Mouse (Mus musculus) layer of hippocampus, postnatal 10 days (tissue): ENCODE measurements around the gene Rxfp3. TPM values are rescaled to one million over a fixed set of nuclear protein-coding genes. Genes with fewer than 3 reads are reported as not detected.
A peak's percentile ranks its signal among the peaks of the same experiment; 100 is the strongest.

Source experiments
- DNase-seq, 2 experiments: peaks; one replicate each; pipeline ENCODE4 v3.0.0; 2021; ENCODE audit warnings: low spot score in 2 of 2
- long read RNA-seq: library from polyadenylated mRNA; stranded (forward); transcript quantifications from one replicate; pipeline ENCODE4 v2.0.0, GENCODE M21; 2023
- total RNA-seq, 2 experiments: library from RNA; stranded (reverse); gene quantifications; 2 replicates each; pipeline ENCODE4 v1.2.3; 2021

The Rxfp3 gene
- total RNA-seq: 1 to 10 TPM; 5.6 to 6.6 TPM
- long read RNA-seq, full-length matches to known transcripts: 3 of 3 reads
- long read RNA-seq, partial matches to known transcripts: 0 of 3 reads
- long read RNA-seq, other reads (novel, unspliced or antisense): 0 of 3 reads

DNA sequence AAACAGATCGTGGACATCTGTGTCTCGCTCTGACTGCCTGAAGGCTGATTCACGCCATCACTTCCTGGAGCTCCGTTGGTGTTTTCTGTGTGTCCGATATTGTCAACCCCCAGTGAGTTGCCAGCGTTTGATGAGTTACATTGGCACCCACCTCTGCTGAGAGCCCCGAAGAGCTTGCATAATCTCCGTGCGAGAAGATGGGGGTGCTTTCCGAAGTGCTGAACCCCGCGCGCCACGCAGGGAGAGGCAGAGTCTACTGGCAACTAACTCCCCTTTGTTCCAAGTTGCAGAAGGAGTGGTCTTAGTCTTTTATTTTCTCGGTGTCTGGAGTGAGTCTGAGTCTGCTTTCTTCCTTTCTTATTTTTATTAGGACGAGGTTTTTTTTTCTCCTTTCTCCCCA lies at the start of gene Rxfp3:
Rxfp3 (minus strand) TSS at position 281 of the 400 bp plus-strand sequence.
- peak in 1 of 2 experiments; percentile 7 for DNase-seq

DNA sequence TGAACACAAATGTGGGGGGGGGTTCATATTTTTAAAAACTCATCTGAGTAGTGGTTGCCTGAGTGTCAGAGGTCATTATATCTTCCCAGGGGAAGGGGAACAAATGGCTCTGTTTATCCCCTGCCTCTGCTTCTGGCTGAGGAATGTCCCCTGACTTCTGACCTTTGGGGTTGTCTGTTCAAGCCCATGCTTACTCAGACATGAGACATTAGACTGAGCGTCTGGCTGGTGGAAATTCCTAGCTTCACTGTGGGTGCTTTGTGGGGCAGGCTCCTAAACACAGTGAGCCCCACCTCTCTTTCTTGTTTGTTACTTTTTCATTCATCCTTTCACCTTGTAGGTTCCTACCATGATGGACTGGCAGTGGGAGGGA lies 47.2 kb upstream of the Rxfp3 start:
- no peak for DNase-seq

DNA sequence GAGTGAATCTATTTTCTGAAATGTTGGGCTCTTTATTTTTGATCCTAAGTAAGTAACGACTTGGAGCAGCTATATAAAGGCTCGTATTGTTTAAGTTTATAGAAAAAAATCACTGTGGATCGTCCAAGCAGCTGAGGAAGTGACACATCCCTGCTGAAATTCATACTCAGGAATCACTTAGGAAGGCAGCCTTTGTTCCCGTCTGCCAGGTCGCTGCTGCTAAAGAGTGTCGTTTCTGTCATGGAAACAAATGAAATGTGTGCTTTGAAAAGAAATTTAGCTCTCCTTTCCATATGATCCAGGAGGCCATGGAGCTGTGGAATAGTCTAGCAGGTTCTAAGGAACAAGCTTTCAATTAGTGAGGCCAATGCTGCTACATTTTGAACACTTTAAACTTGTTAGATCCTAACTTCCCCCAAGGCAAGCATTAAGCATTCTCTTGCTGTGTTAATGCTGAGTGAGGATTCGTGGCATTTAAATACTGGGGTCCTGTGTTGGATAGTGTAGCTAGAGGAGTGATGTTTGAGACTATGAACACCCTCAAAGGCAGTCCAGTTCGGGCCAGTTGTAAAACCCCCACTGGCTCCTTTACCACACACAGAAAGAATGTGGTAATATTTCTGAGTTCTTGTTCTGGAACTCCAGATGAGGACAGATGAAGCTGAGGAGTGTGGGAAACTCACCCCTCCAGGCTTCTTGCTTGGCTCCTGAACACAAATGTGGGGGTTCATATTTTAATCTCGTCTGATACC lies 46.6 kb upstream of the Rxfp3 start:
- no peak for DNase-seq

DNA sequence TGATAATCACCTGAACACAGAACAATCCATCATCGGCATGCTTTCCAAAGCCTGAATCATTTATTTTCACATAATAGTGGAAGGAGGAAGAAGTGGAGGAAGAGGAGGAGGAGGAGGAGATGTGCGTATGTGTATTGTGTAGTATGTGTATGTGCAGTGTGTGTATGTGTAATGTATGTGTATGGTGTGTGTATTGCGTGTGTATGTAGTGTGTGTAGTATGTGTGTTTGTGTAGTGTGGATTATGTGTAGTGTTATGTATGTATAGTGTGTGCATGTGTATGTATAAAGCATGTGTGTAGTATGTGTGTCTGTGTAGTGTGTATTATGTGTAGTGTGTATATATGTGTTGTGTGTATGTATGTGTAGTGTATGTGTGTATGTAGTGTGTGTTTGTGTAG lies 45.9 kb upstream of the Rxfp3 start:
- no peak for DNase-seq

DNA sequence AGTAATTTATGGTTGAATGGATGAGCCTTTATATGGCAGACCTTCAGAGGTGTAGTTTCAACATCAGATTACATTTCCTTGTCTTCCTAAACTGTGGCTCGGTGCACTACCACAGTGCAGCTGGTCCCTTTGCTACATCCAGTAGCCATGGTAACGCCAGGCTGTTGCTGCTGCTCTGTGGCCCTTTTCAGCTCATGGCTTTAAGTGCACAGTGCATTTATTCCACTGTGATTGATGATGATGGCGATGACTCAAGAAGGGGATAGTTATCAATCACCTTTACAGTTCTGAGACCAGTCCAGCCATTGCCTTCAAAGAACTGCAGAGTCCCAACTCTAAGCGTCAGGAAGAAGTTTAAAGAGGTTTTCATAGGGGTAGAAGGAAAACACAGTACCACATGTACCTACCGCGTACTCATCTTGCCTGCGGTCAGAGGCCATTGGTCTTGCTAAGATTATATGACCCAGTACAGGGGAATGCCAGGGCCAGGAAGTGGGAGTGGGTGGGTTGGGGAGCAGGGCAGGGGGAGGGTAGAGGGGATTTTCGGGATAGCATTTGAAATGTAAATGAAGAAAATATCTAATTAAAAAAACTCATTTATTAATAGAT lies 45.3 kb upstream of the Rxfp3 start:
- DNase-seq: no peak

DNA sequence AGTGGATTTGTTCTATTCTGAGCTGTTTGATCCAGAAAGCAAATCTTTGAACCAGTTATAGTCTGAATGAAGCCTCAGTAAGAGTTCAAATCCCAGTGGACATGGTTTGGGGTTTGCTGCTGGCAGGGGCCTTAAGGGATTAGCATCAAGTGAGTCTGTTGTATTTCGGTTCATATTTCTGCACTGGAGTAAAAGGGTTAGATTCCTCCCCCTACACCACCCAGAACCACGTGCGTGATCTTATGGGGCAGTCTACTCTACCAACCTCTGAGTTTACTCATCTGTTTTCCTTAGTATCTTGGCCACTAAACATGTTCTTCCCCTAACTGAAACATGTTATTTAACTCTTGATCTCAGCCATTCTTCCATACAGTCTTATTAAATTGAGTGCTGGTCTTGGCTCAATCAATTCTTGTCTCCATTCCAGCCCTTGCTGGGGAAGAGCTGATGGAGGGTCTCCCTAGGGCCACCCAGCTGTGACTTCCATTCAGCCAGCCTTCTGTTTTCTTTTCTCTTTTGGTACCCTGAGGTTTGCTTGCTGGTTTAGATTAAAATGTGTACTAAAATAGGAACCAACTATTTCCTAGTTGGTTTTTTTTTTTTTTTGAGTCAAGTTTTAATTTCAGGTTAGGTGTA lies 38.1 kb upstream of the Rxfp3 start:
- DNase-seq: no peak

DNA sequence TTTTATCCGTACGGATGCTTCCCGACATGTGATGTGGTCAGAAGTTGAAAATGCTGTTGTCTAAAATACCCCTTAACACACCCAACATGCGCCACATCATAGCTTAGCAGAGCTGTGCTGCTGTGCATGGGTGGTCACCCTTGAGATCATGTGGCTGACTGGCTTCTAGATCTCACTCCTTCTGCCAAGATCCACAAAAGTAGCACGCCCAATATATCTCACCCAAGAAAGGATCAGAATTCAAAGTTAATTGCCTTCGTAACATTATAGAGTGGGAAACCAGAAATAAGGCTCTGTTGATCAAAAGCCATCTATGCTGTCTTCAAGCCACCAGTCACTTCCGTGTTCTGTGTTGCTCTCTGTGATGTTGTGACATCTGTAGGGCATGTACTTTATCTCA lies 30.1 kb upstream of the Rxfp3 start:
- DNase-seq: no peak

DNA sequence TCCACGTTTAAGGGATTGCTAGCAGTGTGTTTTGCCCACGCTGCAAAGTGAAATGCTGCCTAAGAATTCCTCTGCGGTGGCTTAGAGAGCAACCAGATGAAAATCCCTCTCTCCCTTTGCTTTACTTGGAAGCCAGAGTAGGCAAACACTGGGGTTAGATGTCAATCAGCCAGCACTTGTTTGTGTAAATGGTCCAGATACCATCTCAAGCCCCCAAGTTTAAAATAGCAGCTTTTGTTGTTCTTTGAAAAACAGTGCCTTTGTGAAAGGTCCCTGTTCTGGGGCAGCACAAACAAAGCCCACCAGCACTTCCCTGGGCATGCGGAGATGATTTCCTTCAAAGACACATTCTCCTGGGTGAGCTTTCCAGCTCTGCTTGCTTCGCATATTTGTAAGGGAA lies 28.5 kb upstream of the Rxfp3 start:
- DNase-seq: no peak

DNA sequence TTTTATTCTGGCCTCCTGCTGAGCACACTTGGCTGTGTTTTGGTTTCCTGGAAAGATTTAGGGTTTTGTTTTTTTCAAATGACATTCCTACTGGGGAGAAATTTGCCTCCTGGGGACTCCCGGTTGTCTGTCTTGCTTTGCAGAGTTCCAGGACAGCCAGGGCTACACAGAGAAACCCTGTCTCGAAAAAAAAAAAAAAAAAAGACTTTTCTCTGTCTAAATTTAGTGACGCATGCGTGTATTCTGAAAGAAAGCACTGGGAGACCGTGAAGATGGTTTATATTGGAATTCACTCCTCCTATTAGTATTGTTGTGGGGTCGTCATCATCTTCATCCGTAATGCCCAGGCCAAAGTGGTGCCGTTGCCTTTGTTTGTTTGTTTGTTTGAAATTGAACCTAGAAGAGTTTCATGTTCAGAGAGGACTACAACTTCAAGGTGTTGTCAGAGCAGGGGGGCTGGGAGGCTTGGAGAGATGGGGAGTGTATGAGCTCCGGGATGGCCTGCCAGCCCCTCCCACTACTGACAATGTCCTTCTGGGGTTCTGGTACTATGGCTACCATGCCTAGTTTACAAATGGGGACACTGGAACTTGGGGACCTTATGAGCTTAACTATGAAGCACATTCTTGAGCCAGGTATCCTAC lies 27.9 kb upstream of the Rxfp3 start:
- no peak for DNase-seq

DNA sequence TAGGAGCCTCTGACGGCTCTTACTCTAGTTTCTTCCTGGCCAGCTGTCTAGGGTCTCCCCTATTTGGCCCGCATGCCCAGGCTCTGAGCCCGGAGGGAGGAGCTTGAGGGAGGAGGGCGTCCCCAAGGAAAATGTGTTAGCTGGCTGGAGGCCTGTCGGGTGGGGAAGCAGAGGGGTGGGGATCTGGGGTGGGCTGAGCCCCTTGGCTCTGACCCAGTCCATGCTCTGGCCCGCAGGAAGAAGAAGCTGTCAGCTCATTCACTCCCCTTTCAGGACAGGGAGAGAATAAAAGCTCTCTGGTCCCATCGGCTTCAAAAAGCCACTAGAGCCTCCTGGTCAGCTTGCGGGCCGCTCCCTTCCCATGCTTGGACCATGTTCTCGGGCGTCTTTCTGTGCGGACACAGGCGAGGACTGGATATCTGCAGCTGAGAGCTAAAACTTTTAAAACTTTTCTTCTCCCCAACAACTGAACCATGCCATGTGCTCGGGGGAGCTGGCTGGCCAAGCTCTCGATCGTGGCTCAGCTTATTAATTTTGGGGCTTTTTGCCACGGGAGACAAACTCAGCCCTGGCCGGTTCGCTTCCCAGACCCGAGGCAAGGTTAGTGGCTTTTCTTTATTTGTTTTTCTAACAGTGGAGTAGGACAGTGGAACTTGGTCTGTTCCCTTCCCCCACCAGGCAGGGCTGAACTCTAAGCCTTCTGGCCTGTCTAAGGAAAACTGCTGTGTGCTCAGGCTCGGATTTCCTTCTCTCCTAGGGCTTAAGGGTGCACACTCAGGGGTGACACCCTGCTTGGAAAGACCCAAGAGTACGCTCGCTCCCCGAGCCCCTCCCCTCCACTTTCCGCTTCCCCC lies 27.0 kb upstream of the Rxfp3 start, which contains the start of gene Adamts12:
Adamts12 (plus strand) TSS at position 233 of the 854 bp plus-strand sequence.
- peak; percentile 12 to 32 for DNase-seq

DNA sequence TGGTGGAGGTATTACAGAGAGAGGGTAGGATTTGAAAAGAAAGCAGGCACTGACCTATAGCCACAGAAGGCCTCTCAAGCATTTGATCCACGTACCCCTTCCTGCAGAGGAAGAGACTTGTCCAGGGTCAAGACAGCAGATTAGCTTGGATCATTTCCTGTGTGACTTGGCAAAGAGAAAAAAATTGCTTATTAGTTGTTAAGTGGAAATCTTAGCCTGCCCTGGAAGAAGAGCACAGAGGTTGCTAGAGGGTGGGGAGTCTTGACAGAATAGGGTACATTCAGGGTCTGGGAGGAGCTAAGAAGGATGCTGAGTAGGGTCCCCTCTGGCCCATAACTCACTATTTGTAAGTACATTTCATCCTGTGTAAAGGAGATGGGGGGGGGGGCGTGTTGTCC lies 26.4 kb upstream of the Rxfp3 start:
- no peak for DNase-seq

DNA sequence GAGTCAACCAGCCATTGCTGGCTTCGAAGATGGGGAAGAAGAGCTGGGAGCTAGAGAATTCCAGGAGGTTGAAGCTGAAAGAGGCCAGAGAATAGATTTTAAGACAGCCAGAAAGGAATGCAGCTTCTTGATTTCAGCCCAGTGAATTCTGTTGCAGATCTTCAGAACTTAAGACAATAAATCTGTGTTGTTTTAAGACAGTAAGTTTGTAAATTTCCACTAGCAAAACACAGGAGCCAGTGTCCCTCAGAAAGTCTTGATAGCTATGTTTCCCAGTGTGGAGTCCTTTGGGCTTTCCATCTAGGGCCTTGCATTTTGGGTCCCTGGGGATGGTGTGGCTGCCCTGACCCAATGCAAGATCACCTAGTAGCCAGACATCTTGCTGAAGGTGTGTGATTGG lies 25.1 kb upstream of the Rxfp3 start:
- no peak for DNase-seq

DNA sequence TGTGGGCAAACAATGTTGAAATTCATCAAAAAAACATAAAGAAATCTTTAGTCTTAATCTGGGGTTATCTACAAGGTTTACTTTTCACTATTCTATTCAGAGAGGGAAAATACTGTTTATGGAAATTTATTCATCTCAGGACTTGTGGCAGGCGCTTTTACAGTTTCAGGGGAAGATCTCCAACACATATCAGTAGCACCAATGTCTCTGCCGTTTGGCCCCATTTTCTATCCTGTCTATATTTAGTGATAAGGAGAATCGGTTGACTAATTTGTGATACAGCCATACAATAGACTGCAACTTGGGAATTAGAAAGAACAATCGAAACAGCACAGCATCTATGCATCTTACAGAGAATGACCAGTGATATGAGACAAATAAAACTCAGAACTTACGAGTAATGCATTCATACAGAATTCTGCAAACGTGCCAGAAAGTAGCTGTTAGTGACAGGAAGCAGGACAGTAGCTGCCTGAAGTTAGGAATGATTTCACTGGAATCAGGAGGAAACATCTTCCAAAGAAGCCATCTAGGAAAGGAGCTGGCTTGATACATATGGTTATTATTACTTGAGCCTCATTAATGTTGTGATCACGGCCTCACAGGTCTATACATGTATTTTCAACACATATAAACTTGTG lies 16.8 kb upstream of the Rxfp3 start:
- DNase-seq: no peak

DNA sequence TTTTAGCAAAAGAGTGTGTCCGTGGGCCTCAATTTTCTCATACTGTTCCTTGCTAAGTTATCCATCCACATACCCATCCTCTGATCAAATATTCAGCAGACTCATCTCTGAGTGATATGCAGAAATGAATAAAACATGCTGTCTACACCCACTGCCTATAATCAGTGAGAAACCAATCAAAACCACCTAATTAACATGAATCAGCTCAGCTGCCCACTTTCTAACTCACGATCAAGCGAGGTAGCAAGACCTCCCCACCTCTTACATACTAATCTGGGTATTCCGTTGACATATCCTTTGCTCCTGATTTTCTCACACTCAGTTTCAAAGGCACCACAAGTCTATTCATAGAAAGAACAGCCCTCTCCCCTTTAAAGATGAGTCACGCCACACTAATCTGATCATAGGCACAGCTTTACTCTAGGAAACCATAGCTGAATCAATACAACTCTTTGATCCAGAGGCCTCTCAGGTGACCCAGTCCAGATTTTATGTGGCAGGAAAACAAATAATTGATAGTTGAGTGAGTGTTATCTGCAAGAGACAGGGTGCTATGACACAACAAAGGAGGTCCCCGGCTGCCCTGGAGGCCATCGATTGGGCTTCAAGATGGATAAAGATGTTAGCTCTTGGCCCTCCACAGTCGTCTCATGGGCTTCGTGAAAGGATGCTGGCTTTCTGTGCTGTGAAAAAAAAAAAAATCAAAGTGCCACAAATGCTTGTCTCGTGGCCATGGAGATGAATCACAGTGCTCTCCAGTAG lies 16.1 kb upstream of the Rxfp3 start:
- DNase-seq: no peak

DNA sequence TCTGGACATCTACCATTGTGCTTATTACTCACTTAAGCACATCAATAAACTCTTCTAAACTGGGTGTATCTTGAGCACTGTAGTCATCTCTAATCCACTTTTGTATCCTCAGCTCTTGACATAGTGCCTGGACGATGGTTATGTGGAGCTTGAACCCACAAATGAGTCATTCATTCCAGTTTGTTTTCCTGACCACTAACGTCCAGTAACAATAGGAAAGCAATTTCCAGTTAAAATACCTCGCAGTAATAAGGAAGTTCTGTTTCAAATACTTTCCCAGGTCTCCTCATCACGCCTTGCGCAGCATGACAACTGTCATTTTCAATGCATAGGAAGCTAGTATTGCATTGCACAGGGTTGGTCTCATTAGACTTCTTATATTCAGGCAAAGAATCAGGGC lies 5.0 kb upstream of the Rxfp3 start:
- DNase-seq: no peak

DNA sequence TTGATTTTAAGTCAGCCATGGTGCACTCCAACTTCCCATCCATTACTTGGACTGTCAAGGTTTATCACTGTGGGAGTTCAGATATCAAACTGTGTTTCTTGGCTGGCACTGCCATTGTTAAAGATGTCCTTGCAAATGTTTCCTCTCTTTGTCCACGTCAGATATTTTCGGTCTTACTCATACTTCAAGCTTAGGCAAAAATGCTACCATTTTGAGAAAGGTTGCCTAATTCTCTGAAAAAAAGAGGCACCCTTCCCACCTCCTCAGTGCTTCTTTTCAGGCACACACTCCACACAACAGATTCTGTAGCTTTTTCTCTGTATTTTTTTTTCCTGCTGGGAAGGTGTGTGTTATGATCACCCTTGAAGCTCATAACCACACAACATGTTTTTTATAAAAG lies 3.4 kb upstream of the Rxfp3 start:
- DNase-seq: no peak

DNA sequence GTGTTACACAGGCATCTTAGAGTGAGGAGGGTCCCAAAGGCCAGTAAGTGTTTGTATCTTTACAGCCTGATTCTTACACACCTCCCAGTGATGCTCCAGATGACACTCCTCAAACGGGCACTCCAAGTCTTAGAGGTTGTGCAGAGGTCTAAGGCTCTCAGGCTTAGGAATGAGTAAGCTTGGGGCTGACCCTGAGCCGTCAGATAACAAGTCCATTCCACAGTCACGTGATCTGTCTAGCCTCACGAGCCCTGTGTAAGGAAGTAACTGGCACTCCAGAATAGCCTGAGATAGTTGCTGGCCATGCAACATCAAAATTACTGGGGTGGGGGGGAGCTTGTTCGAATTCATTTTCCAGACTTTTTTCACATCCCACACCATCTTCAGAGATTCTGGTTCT lies 2.3 kb upstream of the Rxfp3 start:
- DNase-seq: no peak

DNA sequence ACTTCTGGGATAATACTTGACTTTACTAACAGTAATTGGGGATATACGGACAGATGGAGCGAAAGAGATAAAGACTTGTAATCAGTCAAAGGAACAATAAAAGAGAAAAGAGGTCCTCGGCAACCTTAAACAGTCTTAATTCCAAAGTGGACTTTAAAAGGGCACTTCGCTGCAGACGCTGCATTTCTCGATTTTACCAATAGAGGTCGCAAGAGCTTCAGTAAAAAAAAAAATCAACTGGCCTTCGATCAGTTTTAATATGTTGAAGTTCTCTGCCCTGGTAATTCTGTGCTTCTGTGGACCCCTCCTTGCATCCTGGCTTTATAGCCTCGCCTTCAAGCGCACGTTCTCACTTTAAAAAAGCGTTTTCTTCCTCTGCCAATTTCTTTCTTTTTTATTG lies 685 bp upstream of the Rxfp3 start:
- DNase-seq: peak; percentile 53 to 54

DNA sequence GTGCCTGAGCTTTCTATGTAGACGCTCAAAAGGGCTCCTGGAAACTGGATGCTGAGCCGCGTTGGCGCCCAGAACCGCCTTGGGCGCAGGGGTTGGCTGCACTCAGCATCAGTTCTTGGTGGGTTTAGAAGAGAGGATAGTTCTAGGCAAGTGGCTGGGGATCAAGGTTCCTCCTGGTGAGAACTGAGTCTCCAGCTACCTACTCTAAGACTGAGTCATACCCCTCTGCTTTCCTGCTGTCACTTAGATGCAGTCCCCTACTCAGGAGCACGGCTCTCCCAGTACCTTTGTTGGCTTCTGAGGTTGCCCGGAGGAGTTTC lies 455 bp downstream of the Rxfp3 start:
- DNase-seq: peak; percentile 6 to 30
